Mouse (Mus musculus) cerebellum, postnatal 10 days (tissue): Measurements from ENCODE around the gene Vmn1r218.
"Not testable (repeated sequence)": the region's sequence is repeated elsewhere in the genome, so short reads cannot be mapped to it uniquely, and the experiment has no call there.

Experiments
- DNase-seq, 2 experiments: peaks; one replicate each; pipeline ENCODE4 v3.0.0; 2021; ENCODE audit warnings: mixed read lengths in 2 of 2

The Vmn1r218 gene

DNA sequence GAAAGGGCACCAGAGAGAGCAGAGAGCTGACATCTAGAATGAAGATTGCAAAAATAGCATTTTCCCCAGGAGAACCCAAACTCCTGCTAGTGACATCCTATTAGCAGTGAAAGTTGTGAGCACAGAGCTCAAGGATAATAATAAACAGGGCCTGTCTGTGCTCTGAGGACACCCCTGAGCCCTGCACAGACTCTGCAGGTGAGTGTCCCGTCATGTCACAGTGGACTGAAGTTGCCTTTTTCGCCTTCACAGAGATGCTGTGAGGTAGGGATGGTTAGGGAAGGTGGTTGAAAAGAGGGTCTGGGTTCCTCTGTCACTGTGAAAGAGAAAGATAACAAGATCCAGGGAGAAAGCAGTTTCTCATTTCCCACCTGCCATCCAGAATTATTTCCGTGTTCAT lies at the start of gene Vmn1r218:
TSS of gene Vmn1r218 (plus strand) at position 57 of the 400 bp plus-strand sequence.
- no peak for DNase-seq

DNA sequence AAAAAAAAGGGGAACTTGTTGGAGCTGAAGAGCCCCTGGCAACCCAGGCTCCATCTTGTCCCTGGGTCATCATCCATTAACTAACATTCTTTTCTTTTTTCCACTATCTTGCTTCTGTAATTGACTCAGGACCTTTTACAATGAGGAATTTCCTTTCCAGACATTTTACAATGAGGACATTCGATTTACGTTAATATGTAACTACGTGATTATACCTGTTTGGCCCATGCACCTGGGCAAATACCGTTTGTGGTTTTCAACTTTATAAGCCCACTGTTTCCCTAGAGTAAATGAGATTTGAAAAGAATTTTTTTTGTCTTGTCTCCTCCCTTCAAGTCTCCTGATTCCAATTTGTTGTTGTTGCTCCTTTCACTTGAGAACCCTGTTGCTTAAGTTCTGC lies 38.6 kb upstream of the Vmn1r218 start:
- DNase-seq = no peak

DNA sequence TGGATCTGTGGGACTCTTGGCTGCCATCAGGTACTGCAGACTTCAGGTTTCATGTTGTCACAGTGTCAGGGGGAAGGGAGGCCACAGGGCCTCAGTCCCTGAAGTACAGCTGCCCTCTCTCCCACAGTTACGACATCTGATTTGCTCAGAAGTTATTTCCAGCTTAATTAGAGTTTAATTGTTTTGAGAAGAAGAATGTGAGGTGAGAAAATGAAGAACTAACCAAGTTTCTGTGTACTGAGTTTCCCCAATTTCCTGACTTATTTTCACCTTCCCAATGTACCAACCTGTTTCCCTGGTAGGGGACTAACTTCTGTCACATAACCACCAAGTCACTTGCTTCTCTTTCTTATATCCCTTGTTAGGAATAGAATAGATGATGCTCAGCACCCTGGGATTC lies 14.8 kb upstream of the Vmn1r218 start, which contains the start of gene Vmn1r217:
TSS of gene Vmn1r217 (minus strand) at position 101 of the 400 bp plus-strand sequence.
- DNase-seq = not testable (repeated sequence)

DNA sequence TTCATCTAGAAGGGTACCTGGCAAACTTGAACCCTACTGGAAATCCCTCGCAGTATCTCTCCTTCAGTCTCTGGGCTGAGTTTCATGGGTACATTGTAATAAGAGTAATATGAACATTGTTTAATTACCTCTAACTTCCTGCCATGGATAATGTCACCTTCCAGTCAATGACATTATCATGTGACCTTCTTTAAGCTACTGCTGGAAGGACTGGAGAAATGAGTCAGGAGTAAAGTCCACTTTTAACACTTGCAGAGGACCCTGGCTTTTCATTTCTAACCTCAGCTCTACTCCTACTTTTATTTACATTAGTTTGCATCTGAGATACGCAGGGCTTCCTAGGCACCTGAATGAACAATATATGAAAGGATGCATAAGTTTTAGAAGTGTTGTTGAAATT lies 12.3 kb upstream of the Vmn1r218 start:
- DNase-seq = no peak

DNA sequence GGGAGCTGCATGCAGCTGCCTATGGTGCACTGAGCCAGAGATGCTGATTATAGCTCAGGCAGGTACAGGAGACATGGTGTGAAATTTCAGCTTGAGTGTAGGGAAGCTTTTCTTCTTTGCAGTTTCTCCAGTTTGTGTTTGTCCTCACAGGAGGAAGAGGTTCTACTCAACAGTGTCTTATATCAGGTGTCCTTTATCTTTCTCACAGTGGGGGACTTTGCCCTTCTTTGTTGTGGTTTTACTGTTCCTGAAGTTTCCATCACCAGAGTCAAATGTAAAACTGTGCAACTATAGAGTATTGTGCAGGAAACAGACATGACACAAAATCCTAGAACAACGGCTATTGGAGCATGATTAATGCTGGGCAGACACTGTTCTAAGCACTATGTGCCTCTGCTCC lies 546 bp downstream of the Vmn1r218 start:
- no peak for DNase-seq

DNA sequence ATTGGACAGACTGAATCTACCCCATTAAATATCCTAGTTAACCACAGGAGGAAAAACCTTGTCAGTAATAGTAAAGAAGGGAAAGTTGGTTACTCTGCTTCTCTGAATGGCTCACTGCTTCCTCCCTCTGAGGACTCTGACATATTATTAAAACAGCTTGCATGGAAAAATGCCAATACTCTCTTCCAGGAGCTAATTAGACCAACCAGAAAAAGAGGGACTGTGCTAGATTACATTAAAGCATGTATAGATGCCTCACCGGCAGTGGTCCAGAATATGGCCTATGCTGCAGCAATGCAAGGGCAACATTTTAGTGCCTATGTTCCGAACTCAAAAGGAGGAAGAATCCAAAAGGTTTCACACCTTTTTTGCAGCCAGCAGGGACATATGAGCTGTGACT lies 5.9 kb downstream of the Vmn1r218 start:
- peak; percentile 52 to 60 for DNase-seq

DNA sequence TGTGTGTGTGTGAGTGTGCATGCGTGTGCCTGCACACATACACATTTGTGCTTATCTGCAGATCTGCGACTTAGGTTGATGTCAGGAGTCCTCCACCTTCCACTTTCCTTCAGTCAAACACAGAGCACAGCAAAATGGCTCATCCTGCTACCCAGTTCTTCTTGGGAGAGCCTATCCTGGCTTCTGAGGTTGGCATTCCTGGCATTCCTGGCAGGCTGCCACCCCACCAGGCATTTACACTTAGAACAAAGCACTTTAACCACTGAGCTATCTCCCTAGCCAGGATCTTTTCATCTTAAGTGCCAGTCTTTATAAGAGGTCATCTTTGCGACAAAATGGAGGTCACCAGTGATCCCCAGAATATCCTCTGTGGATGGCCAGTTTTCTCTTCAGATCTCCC lies 24.9 kb downstream of the Vmn1r218 start:
- peak; percentile 14 to 28 for DNase-seq

DNA sequence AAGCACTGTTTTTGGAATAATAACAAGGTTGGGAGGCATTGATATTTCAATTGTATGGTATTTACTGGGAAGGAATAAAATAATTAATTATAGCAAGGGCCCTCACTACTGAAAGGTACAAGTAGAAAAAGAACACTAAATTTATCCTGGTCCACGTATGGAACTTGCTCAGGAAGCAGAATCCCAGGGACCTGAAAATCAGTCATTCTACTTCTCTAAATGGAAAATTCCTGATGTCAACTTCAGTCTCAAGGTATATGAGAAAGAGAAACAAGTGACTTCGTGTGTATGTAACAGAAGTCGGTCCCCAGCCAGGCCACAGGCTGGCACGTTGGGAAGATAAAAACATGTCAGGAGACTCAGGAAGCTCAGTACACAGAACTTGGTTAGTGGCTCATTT lies 26.1 kb downstream of the Vmn1r218 start, which contains the start of gene Vmn1r219:
TSS of gene Vmn1r219 (plus strand) at position 301 of the 400 bp plus-strand sequence.
- no peak for DNase-seq

DNA sequence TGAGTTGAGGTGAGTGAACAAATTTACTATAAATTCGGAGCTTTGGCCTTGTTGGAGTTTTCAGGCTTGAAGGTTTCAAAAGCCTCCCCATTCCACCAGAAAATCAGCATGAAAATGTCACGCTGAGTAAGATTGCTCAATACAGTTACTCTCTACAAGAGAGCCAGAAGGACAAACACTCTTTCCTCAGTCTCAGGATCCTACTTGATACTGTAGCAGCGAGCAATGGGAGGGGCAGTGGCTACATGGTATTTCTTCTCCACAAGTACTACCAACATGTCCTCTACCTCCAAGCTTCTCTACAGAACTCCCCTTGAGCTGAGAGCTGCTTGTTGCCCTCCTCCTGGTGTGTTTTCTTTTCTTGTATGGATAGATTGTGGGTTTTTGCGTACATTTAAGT lies 33.5 kb downstream of the Vmn1r218 start:
- DNase-seq = not testable (repeated sequence)

DNA sequence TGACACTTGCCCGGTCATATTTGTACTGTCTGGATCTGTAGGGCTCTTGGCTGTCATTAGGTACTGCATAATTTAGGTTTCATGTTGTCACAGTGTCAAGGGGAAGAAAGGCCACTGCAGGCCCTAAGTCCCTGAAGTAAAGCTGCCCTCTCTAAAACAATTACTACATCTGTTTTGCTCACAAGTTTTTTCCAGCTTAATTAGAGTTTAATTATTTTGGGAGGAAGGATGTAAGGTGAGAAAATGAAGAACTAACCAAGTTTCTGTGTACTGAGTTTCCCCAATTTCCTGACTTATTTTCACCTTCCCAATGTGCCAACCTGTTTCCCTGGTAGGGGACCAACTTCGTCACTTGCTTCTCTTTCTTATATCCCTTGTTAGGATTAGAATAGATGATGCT lies 54.9 kb downstream of the Vmn1r218 start, which contains the start of gene Vmn1r220:
TSS of gene Vmn1r220 (minus strand) at position 101 of the 400 bp plus-strand sequence.
- no peak for DNase-seq
